Mouse (Mus musculus) liver, adult 2 months (tissue): ENCODE results near the gene Tmem254b. TPM values are rescaled to one million over a fixed set of nuclear protein-coding genes. Genes with fewer than 3 reads are reported as not detected.
"Not testable (repeated sequence)": the region's sequence is repeated elsewhere in the genome, so short reads cannot be mapped to it uniquely, and the experiment has no call there.

ENCODE experiments used
- DNase-seq: peaks from one replicate; pipeline ENCODE4 v3.0.0-alpha.2; 2011; ENCODE audit warnings: low read depth, low spot score; ENCODE audit errors: extremely low read depth
- H3K27ac ChIP-seq: fragments of 200-500 bp; replicated peaks from 2 replicates; pipeline ENCODE4 v1.5.1; 2012; ENCODE audit warnings: low read depth, mild to moderate bottlenecking, control low read depth, inconsistent platforms, low read length; ENCODE audit not compliant: insufficient read depth
- H3K27me3 ChIP-seq: fragments of 200-500 bp; 2 replicates; pipeline ENCODE4 v1.6.1; 2012; ENCODE audit warnings: mild to moderate bottlenecking, moderate library complexity, low read length, inconsistent platforms; ENCODE audit not compliant: control insufficient read depth, insufficient read depth
- H3K36me3 ChIP-seq: fragments of 200-500 bp; 2 replicates; pipeline ENCODE4 v1.6.1; 2012; ENCODE audit warnings: low read length, inconsistent platforms; ENCODE audit not compliant: control insufficient read depth, insufficient read depth
- H3K4me1 ChIP-seq: fragments of 200-500 bp; 2 replicates; pipeline ENCODE4 v1.6.1; 2011; ENCODE audit warnings: low read length; ENCODE audit not compliant: control insufficient read depth, insufficient read depth
- H3K4me3 ChIP-seq: fragments of 200-500 bp; 2 replicates; pipeline ENCODE4 v1.5.1; 2011; ENCODE audit warnings: low read depth, mild to moderate bottlenecking, control low read depth, low read length, moderate library complexity; ENCODE audit not compliant: insufficient read depth
- H3K79me2 ChIP-seq: fragments of 200-500 bp; 2 replicates; pipeline ENCODE4 v1.6.1; 2012; ENCODE audit warnings: inconsistent platforms, mild to moderate bottlenecking, low read length, moderate library complexity; ENCODE audit not compliant: control insufficient read depth, insufficient read depth
- H3K9ac ChIP-seq: fragments of 200-500 bp; 2 replicates; pipeline ENCODE4 v1.6.1; 2012; ENCODE audit warnings: low read depth, mild to moderate bottlenecking, control low read depth, inconsistent platforms, low read length
- WGBS: fragments of 180-500 bp; shearing (Covaris S2); methylation state at CpG from one replicate; pipeline ENCODE4 v1.1.7; 2018; 5-methylcytosine and 5-hydroxymethylcytosine counted together
- polyA plus RNA-seq: library from polyadenylated mRNA; depleted of rRNA; stranded (reverse); fragments of >200 nt; gene quantifications from 2 replicates; pipeline ENCODE4 v1.2.3, GENCODE M21; 2012; rRNA removed
- total RNA-seq: library from RNA; depleted of rRNA; stranded (reverse); fragments of >200 nt; gene quantifications from 2 replicates; pipeline ENCODE4 v1.2.3, GENCODE M21; 2014; rRNA removed

Gene Tmem254b
- total RNA-seq (5.7 and 6.7 TPM in 2 replicates), polyA plus RNA-seq (76.5 and 139 TPM in 2 replicates)

DNA sequence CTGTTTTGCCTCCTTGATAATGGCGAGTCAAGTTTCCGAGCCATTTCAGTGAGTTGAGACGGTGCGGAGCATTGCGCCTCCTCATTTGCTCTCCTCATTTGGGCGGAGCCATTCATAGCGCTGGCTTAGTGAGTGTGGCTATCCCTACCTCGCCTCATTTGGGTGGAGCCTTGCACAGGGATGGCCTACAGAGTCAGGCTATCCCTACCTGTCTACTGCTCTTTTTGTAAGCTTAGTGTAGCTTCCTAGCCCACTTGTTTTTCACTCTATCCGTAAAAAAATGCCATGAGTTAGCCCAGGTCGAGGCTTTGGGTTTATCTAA, at the start of gene Tmem254b:
TSS of gene Tmem254b (minus strand) at position 116 of the 322 bp plus-strand sequence.
- not testable (repeated sequence) for H3K4me3 ChIP-seq, H3K27ac ChIP-seq, H3K36me3 ChIP-seq, DNase-seq, H3K79me2 ChIP-seq, H3K27me3 ChIP-seq, H3K4me1 ChIP-seq, H3K9ac ChIP-seq
- WGBS, result no CpG with 5 or more reads among the region's 10 CpGs

DNA sequence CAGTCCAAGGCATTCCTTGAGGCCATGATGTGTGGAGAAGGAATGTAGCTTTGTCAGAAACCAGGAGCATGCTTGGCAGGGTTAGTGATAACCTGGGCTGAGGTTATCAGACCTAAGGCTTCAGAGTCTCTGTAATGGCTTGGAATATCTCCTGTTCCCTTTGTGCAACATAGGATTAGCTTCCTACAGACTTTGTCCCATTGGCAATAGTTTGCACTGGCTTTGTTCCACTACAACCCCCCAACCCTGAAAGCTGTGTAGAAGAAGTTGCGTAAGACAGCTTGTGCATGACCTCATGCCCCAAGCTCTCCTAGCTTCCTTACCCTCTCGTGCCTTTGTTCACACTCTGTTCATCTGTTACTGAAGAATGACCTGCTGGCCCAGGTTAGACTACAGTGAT, 30.3 kb upstream of the Tmem254b start:
- not testable (repeated sequence) for DNase-seq, H3K4me1 ChIP-seq
- no CpG with 5 or more reads among the region's 2 CpGs for WGBS

DNA sequence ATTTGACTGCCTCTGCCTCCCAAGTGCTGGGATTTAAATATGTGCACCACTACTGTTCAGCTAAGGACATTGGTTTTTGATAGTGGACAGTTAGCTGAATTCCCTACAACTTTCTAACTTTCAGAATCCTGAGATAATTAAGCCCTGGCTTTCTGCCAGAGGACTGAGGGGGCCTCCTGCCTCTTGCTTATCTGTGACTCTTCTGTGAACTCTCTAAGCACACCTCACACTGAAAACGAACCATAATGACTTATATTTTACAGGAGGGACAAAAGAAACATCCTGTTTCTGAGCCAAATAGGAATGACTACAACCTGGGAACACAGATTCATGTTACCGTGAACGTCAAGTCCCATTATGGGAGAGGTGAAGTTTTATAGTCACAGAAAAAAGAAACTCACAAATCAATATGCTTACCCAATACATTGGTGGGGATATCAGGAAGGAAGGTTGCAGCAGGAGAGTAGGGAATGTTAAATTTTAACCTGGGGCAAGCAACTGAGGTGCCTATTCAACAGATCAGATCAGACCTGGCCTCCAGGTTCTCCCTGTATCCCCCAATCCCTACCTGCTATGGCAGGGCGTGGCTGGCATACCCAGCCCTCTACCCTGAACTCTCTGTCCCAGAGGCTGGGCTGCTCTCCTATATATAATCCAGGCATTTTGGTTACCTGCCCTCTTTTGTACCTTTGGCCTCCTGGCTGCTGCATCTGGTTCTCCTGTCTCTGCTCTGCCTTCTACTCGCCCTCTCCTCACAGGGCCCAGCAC, 9.6 kb upstream of the Tmem254b start:
- no CpG with 5 or more reads among the region's 5 CpGs for WGBS

More for the DNA sequence above, 30.3 kb upstream of the Tmem254b start:
- not testable (repeated sequence) for H3K36me3 ChIP-seq, H3K4me3 ChIP-seq, H3K9ac ChIP-seq, H3K79me2 ChIP-seq, H3K27me3 ChIP-seq, H3K27ac ChIP-seq

DNA sequence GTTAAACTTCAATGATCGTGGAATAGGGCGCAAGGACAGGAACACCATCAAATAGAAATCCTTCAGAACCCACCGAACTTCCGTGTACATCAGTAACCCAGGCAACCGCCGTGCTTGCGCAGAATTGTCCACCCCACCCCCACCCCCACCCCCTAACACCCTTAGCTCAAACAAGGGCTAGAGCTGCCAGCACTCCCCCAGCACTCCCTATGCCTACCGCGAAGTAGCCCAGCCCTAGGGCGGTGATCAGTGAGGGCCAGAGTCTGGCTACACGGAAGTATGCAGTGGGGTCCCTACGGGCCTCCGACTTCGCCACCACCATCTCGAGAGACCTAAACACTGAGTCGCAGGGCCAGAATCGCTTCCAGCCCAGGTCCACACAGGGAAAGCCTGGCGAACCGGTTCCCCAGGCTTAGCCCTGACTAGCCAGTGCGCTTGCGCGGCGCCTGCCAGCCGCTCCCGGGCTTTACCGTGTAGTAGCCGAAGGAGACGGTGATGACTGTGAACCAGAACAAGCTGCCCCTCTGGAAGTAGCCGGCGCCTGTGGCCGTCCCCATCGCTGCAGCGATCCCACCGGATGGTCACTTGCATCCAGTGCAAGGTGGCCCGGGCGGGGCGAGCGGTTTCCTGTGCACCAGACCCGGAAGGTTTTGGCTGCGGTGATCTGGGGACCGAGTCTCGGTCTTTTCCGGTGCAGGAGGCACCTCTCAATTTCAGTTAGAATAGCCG, 480 bp downstream of the Tmem254b start:
- not testable (repeated sequence) for H3K9ac ChIP-seq, H3K4me1 ChIP-seq, DNase-seq, H3K27me3 ChIP-seq, H3K79me2 ChIP-seq, H3K27ac ChIP-seq, H3K36me3 ChIP-seq, H3K4me3 ChIP-seq
- no CpG with 5 or more reads among the region's 44 CpGs for WGBS

More for the DNA sequence above, 9.6 kb upstream of the Tmem254b start:
- not testable (repeated sequence) for H3K4me1 ChIP-seq, H3K36me3 ChIP-seq, H3K4me3 ChIP-seq, H3K79me2 ChIP-seq, H3K27me3 ChIP-seq, H3K9ac ChIP-seq, DNase-seq, H3K27ac ChIP-seq

DNA sequence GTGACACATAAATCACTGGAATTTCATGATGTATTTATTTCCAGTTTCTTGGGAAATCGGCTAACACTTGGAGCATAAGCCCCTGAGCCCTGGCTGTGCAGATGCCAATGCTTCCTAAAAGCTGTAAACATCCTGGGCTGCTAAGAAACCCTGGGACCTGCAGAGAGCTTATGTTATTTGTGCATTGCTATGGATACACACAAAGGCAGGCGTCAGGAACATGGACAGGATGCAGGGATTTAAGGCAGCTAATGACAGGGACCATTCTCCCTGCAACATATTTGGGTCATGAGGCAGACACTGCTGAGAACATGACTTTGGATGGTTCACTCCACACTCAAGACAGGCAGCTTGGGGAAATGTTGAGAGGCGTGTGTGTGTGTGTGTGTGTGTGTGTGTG, 9.0 kb downstream of the Tmem254b start:
- not testable (repeated sequence) for H3K9ac ChIP-seq, H3K4me1 ChIP-seq, H3K79me2 ChIP-seq, DNase-seq, H3K4me3 ChIP-seq, H3K27ac ChIP-seq, H3K27me3 ChIP-seq, H3K36me3 ChIP-seq
- WGBS, result no CpG with 5 or more reads among the region's 3 CpGs

DNA sequence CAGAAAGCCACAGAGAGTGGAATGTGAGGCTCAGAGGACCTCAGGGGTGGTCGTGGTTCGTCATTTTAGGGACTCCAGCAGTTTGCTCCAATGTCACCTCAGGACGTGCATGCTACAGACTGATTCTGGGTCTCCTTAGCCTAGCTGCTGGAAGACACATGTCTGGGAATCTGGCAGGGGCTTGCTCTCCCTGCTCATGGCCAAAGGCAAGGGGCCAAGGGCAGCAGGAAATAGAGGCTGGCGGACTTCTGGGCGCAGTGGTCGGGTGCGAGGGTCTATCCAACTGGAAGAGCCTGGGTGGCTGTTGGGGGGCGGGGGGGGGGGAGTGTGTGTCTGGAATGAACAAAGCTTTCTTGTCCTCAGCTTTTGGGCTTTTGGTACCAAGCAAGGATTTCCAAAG, 18.5 kb downstream of the Tmem254b start:
- H3K79me2 ChIP-seq, H3K27ac ChIP-seq, DNase-seq, H3K4me3 ChIP-seq, H3K9ac ChIP-seq, H3K4me1 ChIP-seq, H3K36me3 ChIP-seq, H3K27me3 ChIP-seq: not testable (repeated sequence)
- no CpG with 5 or more reads among the region's 8 CpGs for WGBS

DNA sequence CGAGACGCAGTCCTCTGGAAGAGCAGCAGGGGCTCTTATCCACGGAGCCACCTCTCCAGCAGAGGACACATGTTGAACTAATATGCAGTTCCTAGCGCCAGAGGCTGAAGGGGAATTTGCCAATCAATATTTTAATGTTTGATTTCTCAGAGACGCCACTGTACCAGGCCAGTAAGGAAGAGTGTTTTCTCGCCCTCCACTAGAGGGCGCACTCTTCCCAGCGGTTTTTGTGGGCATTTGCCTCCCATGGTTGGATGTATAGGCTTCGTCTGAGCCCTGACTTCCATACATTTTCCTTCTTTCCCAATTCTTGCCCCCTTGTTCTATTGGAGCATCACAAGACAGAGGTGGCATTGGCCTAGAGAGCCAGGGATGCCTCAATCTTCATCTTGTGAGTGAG, 20.2 kb downstream of the Tmem254b start:
- H3K27me3 ChIP-seq, H3K9ac ChIP-seq, DNase-seq, H3K79me2 ChIP-seq, H3K27ac ChIP-seq, H3K4me1 ChIP-seq, H3K4me3 ChIP-seq, H3K36me3 ChIP-seq: not testable (repeated sequence)
- WGBS, result no CpG with 5 or more reads among the region's 9 CpGs

DNA sequence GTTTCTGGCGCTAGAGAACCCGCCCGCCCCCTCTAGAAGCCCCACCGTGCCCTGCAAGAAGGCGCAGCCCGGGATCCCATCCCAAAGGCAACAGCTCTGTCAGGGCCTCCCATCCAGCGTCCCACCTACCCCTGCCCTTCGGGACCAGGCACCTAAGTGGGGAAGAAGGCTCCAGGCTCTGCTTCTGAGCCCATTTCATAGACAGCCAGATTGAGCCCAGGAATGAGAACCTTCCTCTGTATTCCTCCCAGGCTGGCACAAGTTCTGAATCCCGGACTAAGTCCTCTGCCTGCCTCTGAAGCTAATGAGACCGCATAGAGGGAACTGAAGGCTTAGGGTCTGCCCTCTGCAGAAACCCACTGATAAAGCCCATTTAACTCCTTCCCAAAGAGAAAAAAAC, 24.5 kb downstream of the Tmem254b start, which contains the start of gene Plac9b:
TSS of gene Plac9b (minus strand) at position 101 of the 400 bp plus-strand sequence.
- not testable (repeated sequence) for H3K27ac ChIP-seq, H3K4me1 ChIP-seq, H3K79me2 ChIP-seq, H3K4me3 ChIP-seq, H3K36me3 ChIP-seq, H3K9ac ChIP-seq, H3K27me3 ChIP-seq, DNase-seq
- WGBS, result no CpG with 5 or more reads among the region's 10 CpGs

DNA sequence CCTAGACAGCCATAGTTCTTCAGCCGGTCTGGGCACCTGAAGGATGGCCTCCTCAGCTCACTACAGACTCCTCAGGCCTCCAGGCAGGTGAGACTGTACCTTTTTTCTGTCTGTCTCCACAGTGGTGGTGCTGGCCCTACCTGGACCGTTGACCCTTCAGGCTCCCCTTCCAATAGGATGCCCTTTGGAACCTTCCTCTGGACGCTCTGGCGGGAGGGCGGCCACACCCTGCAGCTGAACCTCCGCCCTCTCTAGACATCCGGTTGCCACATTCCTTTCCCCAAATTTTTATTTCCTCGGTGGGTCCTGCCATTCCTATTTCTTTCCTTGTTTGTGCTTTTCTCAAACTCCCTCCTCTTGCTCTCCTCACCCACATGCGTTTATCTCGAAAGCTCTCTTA, 25.2 kb downstream of the Tmem254b start:
- not testable (repeated sequence) for H3K36me3 ChIP-seq, H3K9ac ChIP-seq, DNase-seq, H3K4me1 ChIP-seq, H3K27me3 ChIP-seq, H3K27ac ChIP-seq, H3K79me2 ChIP-seq, H3K4me3 ChIP-seq
- no CpG with 5 or more reads among the region's 10 CpGs for WGBS
